Mouse (Mus musculus) liver, postnatal 0 days (tissue): ENCODE results near the gene Lrrc8c.

Source experiments
- CTCF ChIP-seq: sonication (generic); IDR thresholded peaks from 2 replicates; pipeline ENCODE4 v1.5.1; 2016; ENCODE audit warnings: antibody characterized with exemption, low read depth
- EP300 ChIP-seq: IDR thresholded peaks from 2 replicates; pipeline ENCODE4 v1.6.1; 2016; ENCODE audit warnings: antibody characterized with exemption, low read depth, mild to moderate bottlenecking

DNA sequence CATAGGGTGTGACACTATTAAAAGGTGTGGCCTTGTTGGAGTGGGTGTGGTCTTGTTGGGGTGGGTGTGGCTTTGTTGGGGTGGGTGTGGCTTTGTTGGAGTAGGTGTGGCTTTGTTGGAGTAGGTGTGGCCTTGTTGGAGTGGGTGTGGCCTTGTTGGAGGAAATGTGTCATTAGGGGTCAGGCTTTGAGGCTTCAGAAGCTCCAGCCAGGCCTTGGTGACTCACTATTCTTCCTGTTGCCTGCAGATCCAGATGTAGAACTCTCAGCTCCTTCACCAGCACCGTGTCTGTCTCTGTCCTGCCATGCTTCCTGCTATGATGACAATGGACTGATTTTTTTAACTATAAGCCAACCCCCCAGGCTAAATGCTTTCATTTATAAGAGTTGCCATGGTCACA is 19.8 kb upstream of the Lrrc8c start:
- TF ChIP-seq CTCF (no peak), EP300 (no peak)
